Mouse (Mus musculus) adrenal gland, postnatal 14 days (tissue): Measurements from ENCODE around the gene Klhl30. TPM values are rescaled to one million over a fixed set of nuclear protein-coding genes. Genes with fewer than 3 reads are reported as not detected.

Experiments used
- total RNA-seq: library from RNA; stranded (reverse); gene quantifications from 2 replicates; pipeline ENCODE4 v1.2.3, GENCODE M21; 2021

The Klhl30 gene
- total RNA-seq, 1 experiment from 2014 or later, result 0.37 TPM

Other genes with a start within 250 kb of the Klhl30 start
- not detected in 2 replicates for gene Rbm44, start 205.9 kb upstream of the Klhl30 start, total RNA-seq
- gene Ramp1, start 171.2 kb upstream of the Klhl30 start, total RNA-seq, result 8.0 and 9.5 TPM in 2 replicates
- gene Ube2f, start 100.7 kb upstream of the Klhl30 start, total RNA-seq, result 70.5 and 85.1 TPM in 2 replicates
- 19.2 and 22.6 TPM in 2 replicates for gene Scly, start 52.7 kb upstream of the Klhl30 start, total RNA-seq
- 0.08 TPM in 1 of 2 replicates, not detected in the other for gene Espnl, start 28.9 kb upstream of the Klhl30 start, total RNA-seq
- gene Erfe, start 15.4 kb downstream of the Klhl30 start, total RNA-seq, result 7.3 and 9.1 TPM in 2 replicates
- gene Ilkap, start 47.8 kb downstream of the Klhl30 start, total RNA-seq, result 99.4 and 110 TPM in 2 replicates
- 182 and 223 TPM in 2 replicates for gene Hes6, start 63.0 kb downstream of the Klhl30 start, total RNA-seq
- gene Per2, start 108.3 kb downstream of the Klhl30 start, total RNA-seq, result 38.3 and 42.3 TPM in 2 replicates
- gene Traf3ip1, start 143.6 kb downstream of the Klhl30 start, total RNA-seq, result 12.3 and 12.6 TPM in 2 replicates
- gene Asb1, start 189.5 kb downstream of the Klhl30 start, total RNA-seq, result 20.6 and 21.7 TPM in 2 replicates